Mouse (Mus musculus) G1E (cell line): ENCODE results near the gene Map4k2. TPM values are rescaled to one million over a fixed set of nuclear protein-coding genes. Genes with fewer than 3 reads are reported as not detected.
A peak's percentile ranks its signal among the peaks of the same experiment; 100 is the strongest.

Experiments
- ATAC-seq: 2 replicates; pipeline ENCODE4 v1.8.0; 2016; ENCODE audit warnings: mild to moderate bottlenecking; ENCODE audit not compliant: insufficient number of reproducible peaks, poor library complexity, low FRiP score, severe bottlenecking; ENCODE audit errors: extremely low read depth
- DNase-seq: peaks from one replicate; pipeline ENCODE4 v3.0.0; 2012; ENCODE audit warnings: low spot score
- H3K27me3 ChIP-seq: 2 replicates; pipeline ENCODE4 v1.6.1; 2012; ENCODE audit warnings: mild to moderate bottlenecking, low read length, inconsistent platforms; ENCODE audit not compliant: insufficient read depth
- H3K36me3 ChIP-seq: replicated peaks from 2 replicates; pipeline ENCODE3; 2012; ENCODE audit warnings: mild to moderate bottlenecking, inconsistent platforms
- H3K4me1 ChIP-seq: 2 replicates; pipeline ENCODE4 v1.6.1; 2012; ENCODE audit warnings: low read depth, low read length, inconsistent platforms, mixed read lengths; ENCODE audit not compliant: insufficient read depth
- H3K4me3 ChIP-seq: 2 replicates; pipeline ENCODE4 v1.5.1; 2012; ENCODE audit warnings: low read depth, mild to moderate bottlenecking, inconsistent platforms, low read length, moderate library complexity, mixed read lengths
- H3K9me3 ChIP-seq: replicated peaks from 2 replicates; pipeline ENCODE4 v1.6.1; 2012; ENCODE audit warnings: inconsistent platforms
- CTCF ChIP-seq: IDR thresholded peaks from 2 replicates; pipeline ENCODE4 v1.5.1; 2012; ENCODE audit warnings: low read depth, low read length, inconsistent platforms, mixed read lengths
- GATA1 ChIP-seq: IDR thresholded peaks from 2 replicates; pipeline ENCODE4 v1.6.1; 2012; ENCODE audit warnings: borderline replicate concordance, low read length, inconsistent platforms, mixed read lengths
- GATA2 ChIP-seq: IDR thresholded peaks from 2 replicates; pipeline ENCODE4 v1.6.1; 2012; ENCODE audit warnings: low read depth, low read length, inconsistent platforms, borderline replicate concordance
- POLR2AphosphoS5 ChIP-seq: IDR thresholded peaks from 2 replicates; pipeline ENCODE4 v1.6.1; 2012; ENCODE audit warnings: low read depth, low read length, inconsistent platforms; ENCODE audit not compliant: insufficient replicate concordance
- TAL1 ChIP-seq: conservative IDR thresholded peaks from 2 replicates; pipeline ENCODE4 v1.6.1; 2012; ENCODE audit warnings: low read depth, low read length, inconsistent platforms, mixed read lengths
- polyA plus RNA-seq: library from polyadenylated mRNA; stranded (reverse); fragments of >175 nt; gene quantifications from 2 replicates; pipeline ENCODE4 v1.2.3, GENCODE M21; 2012
- total RNA-seq, 2 experiments: library from RNA; stranded (forward) in 1 of 2; stranded (reverse) in 1 of 2; fragments of 200-1000 nt in 1 of 2; fragments of >200 nt in 1 of 2; fragmentation: Nextera tagmentation in 1 of 2; gene quantifications; 2 replicates each; pipeline ENCODE4 v1.2.3; 2014 to 2017

The Map4k2 gene
- total and polyA plus RNA-seq, 3 experiments = 13.2 to 26.6 (median 13.4) TPM

GRCm38 (mm10) chr19:6373539-6374400, 32.8 kb downstream of the Map4k2 start:
- DNase-seq (peak; percentile 29), ATAC-seq (no peak)
- H3K4me3 ChIP-seq = no peak overlapping the region
- H3K4me1 ChIP-seq = peaks cover 71% of the 10 kb centered on the region
- peaks cover 98% of the 10 kb centered on the region for H3K36me3 ChIP-seq
- no peaks in the 10 kb centered on the region for H3K27me3 ChIP-seq
- TF ChIP-seq POLR2AphosphoS5 = peak; percentile 62; the same call in 1 of the 2 replicates
- no peak for TF ChIP-seq GATA2
- TF ChIP-seq CTCF = peak; percentile 62
- TF ChIP-seq TAL1 = no peak
- no peak for TF ChIP-seq GATA1
- no peaks in the 10 kb centered on the region for H3K9me3 ChIP-seq

- Histone ChIP-seq H3K9me3 (no peaks in the 10 kb centered on the region), H3K4me1 (peaks cover 69% of the 10 kb centered on the region), H3K36me3 (peaks cover 99% of the 10 kb centered on the region), H3K4me3 (no peak overlapping the region), H3K27me3 (no peaks in the 10 kb centered on the region)
- DNase-seq (no peak), ATAC-seq (no peak)
- TF ChIP-seq GATA1 = no peak
Observed at GRCm38 (mm10) chr19:6374571-6374970, 33.6 kb downstream of the Map4k2 start.

GRCm38 (mm10) chr19:6375423-6376254, 34.7 kb downstream of the Map4k2 start:
- Histone ChIP-seq H3K4me1 (peaks cover 63% of the 10 kb centered on the region), H3K27me3 (no peaks in the 10 kb centered on the region), H3K9me3 (no peaks in the 10 kb centered on the region), H3K4me3 (no peak overlapping the region), H3K36me3 (peaks cover 98% of the 10 kb centered on the region)
- no peak for DNase-seq
- no peak for TF ChIP-seq TAL1
- TF ChIP-seq POLR2AphosphoS5 = no peak
- TF ChIP-seq GATA2 = no peak
- TF ChIP-seq CTCF = no peak
- no peak for TF ChIP-seq GATA1
- ATAC-seq = no peak

DNA sequence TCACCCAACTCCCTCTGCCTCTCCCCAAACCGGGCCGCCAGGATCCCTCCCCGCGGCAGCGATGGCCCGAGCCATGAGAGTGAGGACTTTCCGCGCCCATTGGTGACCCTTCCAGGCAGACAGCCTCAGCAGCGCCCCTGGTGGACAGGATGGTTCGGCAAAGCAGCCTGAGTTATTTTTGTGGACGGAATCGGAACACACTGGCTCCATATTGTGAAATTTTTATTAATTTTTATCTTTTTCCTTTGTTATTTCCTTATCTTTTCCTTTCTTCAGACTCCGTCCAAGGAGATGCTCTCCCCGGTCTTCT, 35.3 kb downstream of the Map4k2 start:
- ATAC-seq (no peak), DNase-seq (no peak)
- Histone ChIP-seq H3K27me3 (no peaks in the 10 kb centered on the region), H3K4me3 (no peak overlapping the region), H3K36me3 (peaks cover 98% of the 10 kb centered on the region), H3K9me3 (no peaks in the 10 kb centered on the region), H3K4me1 (peaks cover 57% of the 10 kb centered on the region)
- TF ChIP-seq GATA1 (no peak), POLR2AphosphoS5 (no peak), CTCF (0 out of 2 replicates have a peak, but pooled peaks have one; percentile 35), GATA2 (no peak), TAL1 (no peak)

DNA sequence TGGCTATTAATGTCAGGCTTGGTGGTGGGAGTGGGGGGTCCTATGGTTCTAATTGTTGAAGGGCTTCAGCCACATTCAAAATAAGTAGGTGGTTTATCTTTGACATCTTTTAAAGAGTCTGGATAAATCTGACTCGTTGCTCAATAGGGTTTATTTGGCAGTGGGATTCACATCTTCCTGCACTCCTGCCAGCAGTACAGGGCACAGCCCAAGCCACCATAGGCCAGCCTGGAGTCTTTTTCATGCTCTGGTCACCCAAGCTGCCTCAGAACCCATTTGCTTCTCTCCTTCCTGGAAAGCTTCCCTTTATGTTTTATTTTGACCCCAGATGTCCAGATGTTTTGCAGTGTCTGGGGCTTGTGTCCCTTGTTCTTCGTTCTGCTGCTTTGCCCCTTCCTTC, 35.7 kb downstream of the Map4k2 start:
- TF ChIP-seq CTCF = no peak
- no peak for TF ChIP-seq TAL1
- TF ChIP-seq GATA1 = no peak
- TF ChIP-seq GATA2 = no peak
- no peak for TF ChIP-seq POLR2AphosphoS5
- ATAC-seq (no peak), DNase-seq (no peak)
- Histone ChIP-seq H3K4me1 (peaks cover 53% of the 10 kb centered on the region), H3K27me3 (no peaks in the 10 kb centered on the region), H3K36me3 (peaks cover 95% of the 10 kb centered on the region), H3K4me3 (no peak overlapping the region), H3K9me3 (no peaks in the 10 kb centered on the region)

- peaks cover 86% of the 10 kb centered on the region for H3K36me3 ChIP-seq
- H3K4me3 ChIP-seq = no peak overlapping the region
- H3K4me1 ChIP-seq = peaks cover 45% of the 10 kb centered on the region
- ATAC-seq (no peak), DNase-seq (no peak)
- no peaks in the 10 kb centered on the region for H3K9me3 ChIP-seq
- TF ChIP-seq TAL1 (no peak), GATA1 (no peak), POLR2AphosphoS5 (no peak), GATA2 (no peak), CTCF (no peak)
- H3K27me3 ChIP-seq = no peaks in the 10 kb centered on the region
Observed at GRCm38 (mm10) chr19:6377327-6378040, 36.5 kb downstream of the Map4k2 start.
